Mouse (Mus musculus) layer of hippocampus, postnatal 10 days (tissue): ENCODE measurements at regions not wholly inside any gene's neighbourhood (a gene's known extent, or its start where the extent isn't known, plus 50 kb on each side); places are given as distances from the start of the nearest gene placed in this dataset.
"Not testable (repeated sequence)": the region's sequence is repeated elsewhere in the genome, so short reads cannot be mapped to it uniquely, and the experiment has no call there.

Experiments used
- DNase-seq, 2 experiments: peaks; one replicate each; pipeline ENCODE4 v3.0.0; 2021; ENCODE audit warnings: low spot score in 2 of 2

- no peak for DNase-seq
Measured at GRCm38 (mm10) chr13:113485511-113485910, 132.9 kb downstream of the Snx18 start.

- DNase-seq = no peak
Measured at GRCm38 (mm10) chr13:113484159-113484762, 134.1 kb downstream of the Snx18 start.

GRCm38 (mm10) chr13:113482911-113483310, 135.5 kb downstream of the Snx18 start:
- DNase-seq = no peak

- DNase-seq = no peak
Measured at GRCm38 (mm10) chr13:113477901-113478510, 140.4 kb downstream of the Snx18 start.

DNA sequence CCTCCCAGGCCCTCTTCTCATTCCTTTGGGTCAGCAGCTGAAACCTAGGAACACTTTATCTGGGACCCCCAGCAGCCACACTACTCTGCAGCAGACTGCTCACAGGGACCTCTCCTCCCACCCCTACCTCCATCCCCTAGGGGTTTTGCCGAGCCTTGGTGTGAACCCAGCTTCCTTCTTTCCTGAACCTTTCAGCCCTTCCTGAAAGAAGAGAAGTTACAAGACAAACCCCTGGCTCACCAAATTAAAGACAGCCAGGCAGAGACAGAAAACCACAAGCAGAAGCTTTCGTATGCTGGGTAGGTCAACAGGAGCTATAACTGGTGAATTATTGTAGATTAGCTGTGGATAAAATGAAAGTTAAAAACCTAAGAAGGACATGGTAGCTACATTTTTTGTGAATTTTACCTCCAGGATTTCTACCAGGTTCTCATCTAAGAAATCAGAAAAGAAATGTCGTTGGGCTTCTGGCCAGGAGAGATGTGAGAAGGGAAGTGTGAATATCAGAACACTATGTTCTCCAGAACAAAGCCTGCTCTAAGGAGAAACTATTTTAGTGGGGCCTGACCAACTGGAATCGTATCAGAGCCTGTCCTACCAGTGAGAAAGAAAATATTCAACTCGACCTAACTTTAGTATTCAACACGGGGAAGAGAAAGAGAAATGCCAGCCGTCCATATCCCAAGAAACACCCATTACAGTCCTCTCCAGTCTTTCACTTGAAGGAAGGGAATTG, 147.4 kb downstream of the Snx18 start:
- DNase-seq = no peak

- DNase-seq = no peak
Measured at GRCm38 (mm10) chr13:113464190-113465064, 153.9 kb downstream of the Snx18 start.

DNA sequence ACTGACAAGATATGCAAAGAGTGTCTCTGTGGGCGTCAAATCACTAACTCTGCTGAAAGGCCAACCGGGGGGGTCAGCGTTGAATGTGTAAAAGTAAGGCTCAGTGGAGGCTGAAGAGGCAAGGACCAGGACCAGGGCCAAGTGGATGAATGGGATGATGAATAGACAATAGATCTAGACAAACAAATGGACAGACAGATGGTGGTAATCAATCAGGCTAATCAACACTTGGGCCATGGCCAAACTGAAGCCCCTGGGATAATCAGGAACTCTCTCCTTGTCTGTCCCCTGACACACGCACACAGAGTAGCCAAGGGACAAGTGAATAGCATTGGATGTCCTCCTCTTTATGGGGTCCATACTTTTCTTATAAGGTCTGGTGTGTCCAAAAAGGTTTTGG, 154.9 kb downstream of the Snx18 start:
- no peak for DNase-seq

DNA sequence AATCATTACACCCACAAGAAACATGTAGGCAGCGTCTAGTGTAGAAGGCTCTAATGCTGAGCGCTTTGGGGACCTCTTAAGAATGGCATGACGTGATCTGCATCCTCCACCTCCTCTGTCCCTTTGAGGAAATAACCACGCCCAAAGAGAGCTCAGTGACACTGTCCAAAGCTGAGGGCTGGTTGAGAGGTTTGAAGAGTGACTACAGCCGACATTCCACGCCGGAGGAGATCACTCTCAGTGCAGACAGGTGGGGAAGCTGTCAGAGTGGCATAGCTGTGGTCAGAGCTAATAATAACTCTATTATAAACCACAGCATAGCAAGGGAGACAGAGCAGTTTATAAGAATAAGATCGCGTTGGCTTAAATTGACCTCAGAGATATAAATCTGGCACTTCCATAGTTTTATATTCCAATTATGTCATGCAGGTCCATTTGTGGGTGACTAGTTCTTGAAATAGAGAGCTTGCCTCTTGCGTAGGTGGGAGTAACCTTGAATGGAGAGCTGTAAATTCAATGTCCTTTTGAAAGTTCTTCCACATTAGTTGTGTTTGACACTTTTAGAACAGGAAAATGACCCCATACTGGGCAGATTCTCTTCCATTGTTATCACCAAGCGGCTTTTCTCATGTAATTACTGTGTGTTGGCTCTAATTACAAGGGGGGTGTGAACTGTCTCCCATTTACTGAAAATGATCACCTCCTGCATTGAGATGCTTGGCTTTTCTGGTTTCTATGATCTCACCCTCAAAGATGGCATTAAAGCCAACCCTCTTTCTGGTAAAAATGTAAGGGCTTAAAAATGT, 161.7 kb downstream of the BC067074 start:
- no peak for DNase-seq

DNA sequence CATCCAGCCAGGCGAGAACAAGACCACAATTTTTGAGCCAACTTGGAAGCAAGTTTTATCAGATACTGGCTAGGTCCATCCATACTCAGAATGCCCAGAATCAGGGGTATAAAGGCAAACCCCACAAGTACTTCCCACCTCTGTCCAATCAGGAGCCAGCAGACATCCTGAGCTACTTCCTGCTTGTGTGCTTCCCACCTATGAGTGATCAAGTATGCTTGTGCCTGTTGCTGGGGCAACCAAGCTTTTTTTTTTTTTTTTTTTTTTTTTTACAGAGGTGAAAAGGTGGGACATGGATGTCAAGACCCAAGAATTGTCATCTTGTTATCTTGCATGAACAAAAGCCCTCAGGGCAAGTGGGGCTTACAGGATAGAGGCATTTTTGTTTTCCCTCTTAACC, 155.4 kb downstream of the BC067074 start:
- DNase-seq = no peak

GRCm38 (mm10) chr13:113446226-113446625, 153.3 kb downstream of the BC067074 start:
- no peak for DNase-seq

GRCm38 (mm10) chr13:113444481-113444880, 151.5 kb downstream of the BC067074 start:
- not testable (repeated sequence) for DNase-seq

DNA sequence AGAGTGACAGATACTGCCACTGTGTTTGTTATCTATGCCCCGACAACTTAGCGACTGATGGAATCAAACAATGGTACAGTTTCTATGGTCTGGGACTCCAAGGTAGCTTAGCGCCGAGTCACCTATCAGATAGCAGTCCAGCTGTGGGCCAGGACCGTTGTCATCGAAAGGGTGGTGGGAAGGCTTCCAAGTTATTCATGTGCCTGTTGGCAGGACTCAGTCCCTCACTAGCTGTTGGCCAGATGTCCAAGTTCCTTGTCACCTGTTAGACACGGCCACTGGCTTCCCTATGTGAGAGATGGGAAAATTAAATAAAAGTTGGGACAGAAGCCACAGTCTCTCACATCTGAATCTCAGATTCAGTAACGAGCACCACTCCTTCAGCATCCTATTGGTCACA, 150.1 kb downstream of the BC067074 start:
- DNase-seq = no peak

DNA sequence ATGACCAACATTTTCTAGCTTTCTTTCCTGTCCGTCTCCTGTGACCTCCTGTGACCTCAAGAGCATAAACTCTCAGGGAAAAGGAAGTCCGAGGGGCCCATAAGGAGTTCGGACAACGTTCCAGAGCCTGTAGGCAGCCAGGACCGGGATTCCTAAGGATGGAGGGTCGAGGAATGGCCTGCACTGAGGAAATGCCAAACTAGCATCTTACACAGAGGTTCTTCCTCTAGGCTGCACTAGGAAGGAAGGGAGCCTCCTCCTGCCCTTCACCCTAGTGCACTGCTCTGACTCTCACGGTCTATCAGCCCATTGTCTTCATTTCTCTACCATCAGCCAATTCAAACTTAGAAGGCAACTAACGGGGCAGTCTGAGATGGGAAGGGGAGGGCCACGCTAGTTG, 149.2 kb downstream of the BC067074 start:
- DNase-seq = no peak

- DNase-seq = no peak
Measured at GRCm38 (mm10) chr13:113440137-113440536, 147.2 kb downstream of the BC067074 start.

DNA sequence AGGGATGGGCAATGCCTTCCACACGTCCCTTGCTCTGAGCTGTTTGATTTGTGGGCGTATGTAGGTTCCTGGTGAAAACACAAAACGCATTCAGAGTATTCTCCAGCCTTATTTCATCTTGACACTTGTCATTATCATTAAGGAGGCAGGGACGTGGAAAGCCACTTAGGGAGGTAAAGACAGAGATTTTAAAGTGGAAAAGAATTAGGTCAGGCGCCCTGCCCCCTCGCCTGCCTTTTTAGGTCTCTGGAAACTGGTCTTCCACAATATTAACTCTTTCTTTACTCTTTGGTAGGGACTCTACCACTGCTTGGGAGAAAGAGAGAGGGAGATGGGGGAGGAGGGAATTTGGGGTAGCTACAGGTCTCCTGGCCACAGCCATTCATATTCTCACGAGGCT, 146.6 kb downstream of the BC067074 start:
- no peak for DNase-seq

GRCm38 (mm10) chr13:113438872-113439271, 145.9 kb downstream of the BC067074 start:
- DNase-seq = no peak

DNA sequence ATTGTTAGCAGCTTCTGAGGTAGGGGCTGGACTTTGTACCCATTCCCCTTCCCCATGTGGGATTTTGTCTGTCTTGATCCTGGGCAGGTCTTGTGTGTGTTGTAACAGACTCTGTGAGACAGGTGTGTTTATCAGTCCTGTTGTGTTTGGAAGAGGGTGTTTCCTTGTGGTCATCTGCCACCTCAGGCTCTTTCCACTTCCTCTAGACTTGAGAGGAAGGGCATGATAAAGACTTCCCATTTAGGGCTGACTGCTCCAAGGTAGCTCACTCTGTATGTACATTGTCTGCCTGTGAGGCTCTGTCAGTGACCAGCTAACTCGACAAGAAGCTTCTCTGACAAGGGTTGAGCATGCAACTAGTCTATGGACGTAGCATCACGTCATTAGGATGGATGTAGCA, 143.3 kb downstream of the BC067074 start:
- no peak for DNase-seq

- no peak for DNase-seq
Measured at GRCm38 (mm10) chr13:113435117-113435516, 142.2 kb downstream of the BC067074 start.

DNA sequence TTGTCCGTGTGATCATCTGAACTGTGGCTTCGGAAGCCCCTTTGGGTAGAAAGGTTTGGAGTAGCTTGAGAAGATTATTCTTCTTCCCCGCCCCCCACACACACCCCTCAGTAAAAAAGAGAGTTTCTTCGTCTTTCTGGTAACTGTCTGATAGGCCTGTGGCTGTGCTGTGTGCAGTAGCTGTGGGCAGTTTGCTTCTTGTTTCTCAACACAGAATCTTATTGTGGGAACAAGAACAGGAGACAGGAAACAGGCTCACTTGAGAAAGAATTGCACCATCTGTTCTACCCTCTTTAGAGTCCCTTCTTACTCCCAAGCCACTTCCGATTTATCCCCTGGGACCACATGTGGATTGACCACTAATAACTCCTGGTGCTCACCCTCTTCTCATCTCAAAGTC, 140.5 kb downstream of the BC067074 start:
- DNase-seq = no peak

GRCm38 (mm10) chr13:113429615-113430014, 136.7 kb downstream of the BC067074 start:
- DNase-seq = peak in 1 of 2 experiments; percentile 34
